Mouse (Mus musculus): ENCODE results near the gene Fgfr2.
A peak's percentile ranks its signal among the peaks of the same experiment; 100 is the strongest.

The Fgfr2 gene

DNA sequence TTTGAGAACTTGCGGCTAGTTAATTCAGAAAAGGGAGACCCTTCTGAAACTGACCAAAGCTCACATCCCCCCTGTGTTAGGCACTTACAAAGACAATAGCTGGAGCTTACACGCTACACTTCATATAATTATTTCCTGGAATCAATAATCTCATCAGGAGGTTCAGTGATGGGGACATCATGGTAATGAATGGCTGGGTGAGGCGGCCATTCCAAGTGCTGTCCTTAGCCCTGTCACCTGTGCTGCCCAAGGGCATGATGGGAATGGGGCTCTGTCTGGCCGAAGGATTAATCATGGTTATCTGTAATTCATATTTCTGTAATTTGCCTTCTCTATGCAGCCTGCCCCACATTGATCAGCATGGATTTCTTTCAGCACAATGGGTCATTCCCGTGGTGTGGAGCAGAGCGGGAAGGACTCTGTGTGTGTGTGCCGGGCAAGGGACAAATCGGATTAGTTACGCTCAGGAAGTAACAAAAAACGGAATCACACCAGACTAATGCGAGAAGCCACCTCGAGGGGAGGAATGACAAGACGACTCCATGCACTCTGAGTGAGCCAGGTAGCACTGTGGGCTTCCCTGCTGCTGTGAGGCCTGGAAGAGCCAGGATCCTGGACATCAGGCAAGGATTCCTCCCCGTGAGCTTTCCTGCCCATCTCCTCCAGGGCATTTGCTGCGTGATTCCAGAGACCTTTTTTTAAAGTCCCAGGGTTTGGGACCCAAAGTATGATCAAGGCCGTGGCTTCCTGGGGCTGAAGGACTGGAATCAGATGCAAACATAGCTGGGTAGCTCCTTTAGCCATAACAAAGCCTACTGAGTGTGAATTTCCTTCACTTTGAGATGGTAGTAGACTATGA, 1375.8 kb downstream of the Fgfr2 start:
- no peak for DNase-seq

DNA sequence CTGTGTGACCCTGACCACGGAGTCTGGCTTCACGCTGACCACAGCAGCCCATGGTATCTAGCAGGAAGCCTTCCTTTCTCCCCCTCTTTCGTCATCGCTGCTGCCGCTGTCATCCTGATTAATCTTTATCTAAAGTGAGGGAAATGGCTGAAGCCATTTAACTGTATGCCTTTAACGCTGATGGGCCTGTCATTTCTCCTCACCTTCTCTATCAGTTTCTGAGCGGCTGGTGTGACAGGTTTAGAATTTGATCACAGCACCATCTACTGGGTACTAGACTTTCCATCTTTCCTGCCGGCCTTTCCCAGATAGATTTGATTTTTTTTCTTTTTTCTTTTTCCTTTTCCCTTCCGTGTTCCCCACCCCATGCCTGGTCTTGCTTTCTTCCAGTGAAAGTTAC, 1376.4 kb downstream of the Fgfr2 start:
- DNase-seq, result no peak

DNA sequence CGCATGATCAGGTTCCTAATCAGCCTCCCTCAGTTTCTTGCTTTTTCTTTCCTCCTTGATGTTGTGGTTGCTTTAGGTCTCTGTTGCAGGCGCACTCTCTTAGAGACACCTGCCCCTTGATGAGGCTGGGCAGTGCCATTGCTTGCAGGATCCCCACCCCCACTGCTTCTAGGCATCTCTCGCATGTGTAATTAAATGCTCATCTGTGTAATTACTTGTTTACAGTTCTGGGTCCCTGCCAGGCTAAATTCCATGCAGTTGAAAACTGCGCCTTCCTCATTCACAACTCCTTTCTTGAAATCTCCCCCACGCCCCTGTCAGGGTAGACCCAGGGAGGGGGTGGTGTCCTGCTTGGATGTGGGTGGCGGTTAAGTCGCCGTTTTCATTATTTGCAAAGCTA, 1380.0 kb downstream of the Fgfr2 start:
- DNase-seq, result no peak

DNA sequence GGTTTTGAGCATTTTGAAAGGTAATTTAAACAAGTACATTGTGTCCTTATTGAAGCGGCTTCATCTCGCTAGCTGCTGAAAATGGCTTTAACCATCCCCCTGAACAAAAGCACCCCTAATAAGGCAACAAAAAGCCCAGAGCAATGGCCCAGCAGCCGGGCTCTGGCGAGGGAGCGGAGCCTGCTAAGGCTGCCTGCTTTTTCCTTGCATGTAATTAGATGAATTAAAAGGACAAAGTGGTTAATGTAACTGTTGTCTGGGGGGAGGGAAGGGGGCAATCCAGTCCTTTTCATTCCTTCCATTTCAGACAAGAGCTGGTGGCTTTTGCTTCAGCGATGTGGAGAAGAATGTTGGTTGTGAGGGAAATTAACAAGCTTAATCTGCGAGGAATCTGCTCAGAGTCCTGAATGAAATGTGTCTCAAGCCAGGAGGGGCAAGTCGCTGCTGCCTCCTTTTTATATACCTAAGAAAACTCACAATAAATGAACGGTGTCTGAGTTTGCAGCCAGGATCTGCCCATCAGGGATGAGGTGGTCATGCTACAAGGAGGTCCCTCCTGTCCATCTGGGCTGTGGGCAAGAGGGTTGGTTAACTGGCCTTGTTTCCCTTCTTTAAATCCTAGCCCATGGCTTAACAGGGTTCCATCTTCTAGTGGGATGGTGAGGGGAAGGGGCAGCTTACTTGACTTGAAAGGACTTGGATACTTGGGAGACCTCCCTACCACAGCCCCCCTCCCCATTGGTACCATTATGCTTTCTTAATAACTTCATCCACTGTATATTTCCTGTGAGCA, 1400.2 kb downstream of the Fgfr2 start:
- no peak for DNase-seq

DNA sequence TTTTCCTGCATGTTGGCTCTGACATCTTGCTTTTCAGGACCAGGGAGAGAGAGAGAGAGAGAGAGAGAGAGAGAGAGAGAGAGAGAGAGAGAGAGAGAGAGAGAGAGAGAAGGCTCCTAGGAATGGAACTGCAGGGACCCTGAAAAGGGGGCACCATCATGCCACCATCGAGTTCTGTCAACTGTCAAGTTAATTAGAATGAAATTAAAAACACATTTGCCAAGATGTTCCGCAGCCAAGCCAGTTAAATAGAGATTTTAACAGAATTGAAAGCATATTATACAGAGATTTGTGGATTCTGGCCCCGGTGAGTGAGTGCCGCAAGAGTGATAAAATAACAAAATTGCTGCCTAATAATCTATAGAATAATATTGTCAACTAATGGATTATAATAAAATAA, 1400.8 kb downstream of the Fgfr2 start:
- DNase-seq, result no peak

DNA sequence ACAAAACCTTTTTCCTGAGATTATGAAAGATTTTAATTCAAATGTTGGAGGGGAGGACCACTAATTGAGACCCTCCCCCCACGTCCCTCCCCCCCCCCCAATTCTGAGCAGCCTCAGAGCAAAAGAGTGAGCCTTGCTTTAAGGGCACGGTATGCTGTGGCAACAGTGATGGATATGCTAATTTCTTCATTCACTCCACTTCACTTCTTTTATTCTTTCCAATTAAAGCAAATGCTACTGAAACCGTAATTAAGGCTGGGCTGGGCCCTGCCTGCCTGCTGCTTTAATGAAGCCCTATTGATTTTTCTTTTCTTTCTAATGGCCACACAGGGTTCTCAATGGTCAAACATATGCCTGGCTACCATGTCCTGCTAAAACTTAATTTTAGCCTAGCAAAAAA, 1404.9 kb downstream of the Fgfr2 start:
- DNase-seq, result no peak

DNA sequence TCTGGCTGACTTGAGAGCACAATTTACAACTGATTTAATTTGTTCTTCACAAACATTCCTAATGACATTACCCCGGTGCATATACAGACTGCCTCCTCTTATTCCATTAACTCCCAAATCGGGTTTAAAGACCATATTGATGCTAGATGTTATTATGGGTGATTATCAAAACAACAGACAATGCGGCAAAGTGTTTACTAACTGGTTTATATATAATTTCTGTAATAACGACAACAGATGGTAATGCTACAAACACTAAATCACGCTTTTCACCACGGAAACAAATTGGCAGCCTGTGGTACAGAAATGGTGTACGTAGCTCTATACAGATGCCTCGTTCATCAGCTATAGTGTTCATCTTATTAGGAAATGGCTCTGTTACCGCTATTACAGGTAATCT, 1410.1 kb downstream of the Fgfr2 start:
- no peak for DNase-seq

DNA sequence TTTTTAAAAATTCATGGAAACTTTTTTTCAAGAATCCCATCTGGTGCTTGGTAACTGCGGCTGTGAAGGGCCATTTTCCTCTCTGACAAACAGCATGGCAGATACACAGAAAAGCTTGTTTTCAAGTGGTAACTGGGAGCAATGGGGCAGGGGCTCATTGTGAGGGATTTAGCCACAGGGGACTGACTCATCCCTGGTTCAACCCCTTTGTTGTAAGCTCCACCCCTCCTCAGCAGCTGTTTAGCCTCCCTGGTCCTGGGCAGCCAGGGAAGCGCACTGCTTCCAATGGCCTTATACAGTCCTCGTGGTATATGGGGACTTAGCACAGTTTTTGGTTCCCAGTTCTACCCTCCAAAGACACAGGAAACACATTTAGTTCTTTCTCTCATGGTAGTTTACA, 1426.3 kb downstream of the Fgfr2 start:
- no peak for DNase-seq

DNA sequence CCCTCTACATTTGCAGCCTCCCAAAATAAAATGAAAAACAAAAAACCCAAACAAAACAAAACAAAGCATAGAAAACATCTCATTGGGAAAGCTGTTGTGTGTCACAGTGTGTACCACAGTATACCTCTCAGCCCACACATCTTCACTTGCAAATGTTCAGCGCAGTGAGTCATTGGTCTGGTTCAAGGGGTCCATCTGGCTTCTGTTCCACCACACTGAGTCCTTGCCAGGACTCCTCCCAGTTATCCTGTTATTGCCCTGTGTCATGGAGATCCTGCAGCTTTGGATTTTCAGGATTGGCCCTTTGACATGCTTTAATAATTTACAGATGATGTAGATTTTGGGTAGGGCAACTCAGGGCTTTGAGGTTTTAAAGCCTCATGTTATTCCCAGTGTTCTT, 1435.8 kb downstream of the Fgfr2 start:
- DNase-seq, result peak; percentile 48

DNA sequence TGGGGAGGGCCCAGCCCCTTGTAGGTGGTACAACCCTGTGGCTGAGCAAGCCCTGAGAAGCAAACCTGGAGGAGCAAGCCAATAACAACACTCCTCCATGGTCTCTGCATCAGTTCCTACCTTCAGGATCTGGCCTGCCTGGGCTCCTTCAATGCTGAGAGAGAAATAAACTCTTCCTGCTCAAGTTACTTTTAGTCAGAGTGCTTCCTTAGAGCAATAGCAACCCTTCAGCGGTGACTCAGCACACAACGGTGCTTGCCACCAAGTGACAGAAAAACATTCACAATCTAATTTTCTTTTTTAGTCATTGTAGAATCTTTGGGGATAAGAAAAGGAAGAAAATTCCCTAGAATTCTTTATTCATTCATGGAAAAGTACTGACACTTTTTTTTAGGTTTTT, 1446.0 kb downstream of the Fgfr2 start:
- no peak for DNase-seq

DNA sequence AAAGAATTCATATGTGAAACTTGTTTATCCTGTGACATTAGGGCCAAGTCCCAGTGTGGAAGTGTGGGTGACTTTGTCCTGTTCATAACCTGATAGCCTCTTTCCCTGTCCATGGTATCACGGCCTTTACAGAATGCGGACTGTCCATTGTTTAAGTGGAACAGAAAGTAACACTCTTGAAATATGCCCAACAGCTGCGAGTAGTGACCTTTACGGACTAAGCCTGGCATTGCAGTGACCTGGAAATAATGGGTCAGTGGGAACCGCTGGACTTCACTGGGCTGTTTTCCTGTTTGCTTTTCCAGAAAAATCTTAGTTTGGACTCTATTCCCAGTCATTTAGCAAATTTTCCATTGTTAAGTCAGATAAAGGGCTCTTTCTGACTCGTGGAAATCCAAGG, 1452.6 kb downstream of the Fgfr2 start:
- DNase-seq, result no peak

DNA sequence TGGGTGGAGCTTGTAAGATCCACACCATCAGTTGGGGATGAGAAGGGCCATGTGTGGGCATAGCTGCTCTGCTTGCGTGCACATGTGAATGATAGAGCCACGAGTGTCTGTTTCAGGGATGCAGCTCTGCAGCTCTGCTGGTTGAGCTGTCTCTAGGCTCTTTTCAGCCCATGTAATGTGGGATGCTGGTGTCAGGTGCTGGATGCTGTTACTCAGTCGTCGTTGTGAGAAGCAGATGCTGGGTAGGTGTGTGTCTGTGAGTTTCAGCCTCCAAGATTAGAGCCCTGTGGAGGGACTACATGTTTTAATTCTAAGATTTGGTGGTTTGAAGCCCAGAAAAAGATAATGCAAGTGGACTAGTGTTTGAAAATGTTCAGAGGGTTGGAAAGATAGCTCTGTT, 1453.8 kb downstream of the Fgfr2 start:
- DNase-seq, result no peak

DNA sequence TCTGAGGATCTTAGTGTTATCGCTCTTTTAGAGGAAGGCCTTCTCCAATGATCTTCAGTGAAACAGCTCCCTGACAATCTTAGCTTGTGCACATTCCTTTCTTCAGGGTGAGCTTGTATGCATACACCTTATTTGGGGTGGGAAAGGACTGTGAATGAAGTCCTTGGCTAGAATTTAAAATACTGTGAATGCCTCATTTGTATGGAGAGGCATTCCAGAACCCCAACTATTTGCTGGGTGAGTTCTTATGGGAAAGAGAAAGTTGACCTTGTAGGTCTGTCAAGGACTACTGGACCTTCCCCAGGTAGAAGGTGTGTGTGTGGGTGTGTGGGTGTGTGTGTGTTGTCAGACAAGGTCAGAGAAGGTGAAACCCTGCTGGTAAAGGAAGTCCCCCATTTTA, 1462.4 kb downstream of the Fgfr2 start:
- no peak for DNase-seq

DNA sequence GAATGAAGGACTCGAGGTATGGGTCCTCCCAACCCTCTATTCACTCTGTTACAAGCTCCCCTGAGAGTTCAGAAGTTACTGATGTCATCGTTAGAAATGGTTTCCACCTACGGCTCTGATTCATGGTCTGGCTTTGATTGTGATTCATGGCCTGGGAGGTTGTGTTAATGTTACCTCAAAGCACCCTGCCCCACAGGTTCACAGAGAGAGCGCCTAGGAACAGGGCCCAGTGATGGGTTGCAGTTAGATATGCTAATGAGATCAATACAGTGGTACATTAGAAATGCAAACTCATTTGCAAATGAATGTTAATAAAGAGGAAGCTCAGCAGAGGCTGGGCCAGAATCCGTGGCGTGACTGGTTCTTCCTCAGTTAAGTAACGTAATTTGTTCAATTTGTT, 1467.1 kb downstream of the Fgfr2 start:
- DNase-seq, result no peak

DNA sequence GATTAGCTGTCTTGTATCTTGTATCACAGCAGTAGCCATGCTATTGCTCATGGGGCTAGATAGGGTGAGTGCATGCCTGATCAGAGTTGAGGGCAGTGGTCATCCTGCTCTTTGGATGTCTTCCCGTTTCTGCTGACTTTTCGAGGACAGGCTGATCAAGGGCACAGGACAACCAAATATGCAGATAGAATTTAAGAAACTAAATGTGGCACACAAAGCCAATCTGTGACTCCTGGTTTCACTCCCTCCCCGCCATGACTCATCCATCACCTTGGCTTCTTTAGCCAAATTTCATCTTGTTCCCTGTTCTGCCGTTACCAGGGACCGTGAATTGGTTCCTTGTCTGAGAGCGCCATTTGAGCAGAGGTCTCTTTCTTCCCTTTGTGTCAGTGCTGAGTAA, 1469.7 kb downstream of the Fgfr2 start:
- DNase-seq, result no peak

DNA sequence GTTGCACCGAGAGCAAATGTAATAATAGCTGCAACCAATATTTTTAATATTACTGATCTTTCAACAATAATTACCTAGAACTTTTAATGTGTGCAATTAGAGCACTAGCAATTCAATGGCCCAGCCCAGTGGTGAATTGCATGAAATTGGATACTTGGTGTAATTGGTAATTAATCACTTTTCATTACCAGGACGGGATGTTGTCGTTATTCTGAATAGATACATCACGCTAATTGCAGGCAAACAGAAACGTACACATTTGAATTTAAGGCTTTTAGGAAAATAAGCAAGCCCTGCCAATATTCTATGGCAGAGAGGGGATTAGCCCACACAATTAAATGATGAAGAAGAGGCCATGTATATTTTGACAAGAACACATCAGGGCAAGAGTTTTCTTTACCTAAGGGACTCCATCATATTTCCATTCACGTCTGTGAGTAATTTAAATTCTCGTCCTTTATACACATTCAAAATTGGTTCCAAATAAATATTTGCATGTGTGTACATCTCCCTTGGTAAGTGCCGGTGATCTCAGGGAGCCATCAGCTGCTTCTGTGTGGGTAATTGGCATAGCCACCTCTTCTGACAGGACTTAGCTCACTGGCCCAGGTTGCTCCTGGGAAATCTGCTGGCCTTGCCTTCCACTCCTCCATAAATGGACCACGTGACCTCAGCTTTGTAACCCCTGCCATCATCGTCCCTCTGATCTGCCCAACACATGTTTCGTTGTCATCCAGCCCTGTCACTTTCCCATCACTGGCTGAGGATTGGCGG, 1471.0 kb downstream of the Fgfr2 start:
- no peak for DNase-seq

DNA sequence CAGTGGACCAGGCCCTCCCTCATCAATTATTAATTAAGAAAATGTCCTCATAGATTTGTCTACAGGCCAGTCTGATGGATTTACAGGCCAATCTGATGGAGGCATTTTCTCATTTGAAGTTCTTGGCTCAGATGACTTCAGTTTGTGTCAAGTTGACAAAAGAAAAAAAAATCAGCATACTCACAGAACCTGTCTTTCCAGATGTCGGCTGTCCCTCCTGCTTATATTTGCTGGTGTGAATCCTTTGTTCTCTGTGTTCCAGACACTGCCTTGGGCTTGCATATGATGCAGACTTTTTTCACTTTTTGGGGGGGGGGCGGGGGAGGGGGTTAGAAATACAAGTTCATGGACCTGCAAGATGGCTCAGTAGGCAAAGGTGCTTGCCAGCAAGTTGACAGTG, 1472.9 kb downstream of the Fgfr2 start:
- DNase-seq, result no peak

DNA sequence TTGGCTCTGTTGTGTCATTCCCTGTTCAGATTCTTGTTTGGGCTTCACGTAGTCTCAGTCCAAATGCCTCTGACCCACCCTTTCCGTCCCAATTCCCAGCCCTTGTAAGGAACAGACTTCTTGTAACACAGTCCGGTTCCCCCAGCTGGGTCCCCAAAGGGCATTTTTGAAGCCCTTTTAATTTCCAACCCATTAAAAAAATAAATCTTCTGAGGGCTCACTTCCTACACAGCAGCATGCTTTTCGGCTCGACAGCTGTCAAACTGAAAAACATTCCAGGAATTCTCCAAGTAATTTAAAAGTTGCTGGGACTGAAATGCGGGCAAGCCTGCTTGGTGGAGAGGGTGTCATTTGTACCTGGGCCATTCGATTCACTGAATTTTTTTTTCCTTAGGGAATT, 1474.9 kb downstream of the Fgfr2 start:
- DNase-seq, result no peak

DNA sequence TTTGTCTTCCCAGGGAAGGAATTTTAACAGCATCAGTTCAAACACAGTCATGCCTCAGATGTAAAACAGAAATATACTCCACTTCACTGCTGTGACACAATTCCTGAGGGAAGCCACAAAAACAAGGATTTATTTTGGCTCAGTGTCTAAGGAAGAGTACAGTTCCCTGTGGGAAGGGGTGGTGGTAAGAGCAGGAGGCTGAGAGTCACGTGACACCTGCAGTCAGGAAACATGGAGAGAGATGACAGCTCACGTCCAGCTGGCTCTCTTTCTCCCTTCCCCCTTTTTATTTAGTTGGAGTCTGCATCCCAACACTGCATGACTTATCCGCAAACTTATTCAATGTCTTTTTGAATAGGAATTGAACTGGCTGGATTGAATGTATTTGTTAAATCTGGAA, 1475.6 kb downstream of the Fgfr2 start:
- no peak for DNase-seq

DNA sequence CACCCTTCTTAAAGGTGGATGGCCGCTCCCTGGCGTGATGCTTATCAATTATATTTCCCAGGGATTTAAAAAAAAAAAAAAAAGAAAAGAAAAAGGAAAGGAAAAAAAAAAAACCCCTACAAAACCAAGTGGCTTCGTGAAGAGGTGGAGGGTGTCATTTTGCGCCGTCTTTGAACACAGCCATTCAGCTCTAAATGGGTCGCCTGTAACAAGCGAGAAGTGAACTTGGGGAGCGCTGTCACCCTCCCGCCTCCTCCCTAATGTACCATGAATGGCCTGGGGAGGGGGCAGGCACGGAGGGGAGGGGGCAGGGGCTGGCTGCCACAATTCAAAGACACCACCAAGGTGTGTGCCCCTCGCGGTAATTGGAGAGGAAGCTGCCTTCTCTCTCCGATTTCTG, 1478.6 kb downstream of the Fgfr2 start:
- DNase-seq, result no peak

DNA sequence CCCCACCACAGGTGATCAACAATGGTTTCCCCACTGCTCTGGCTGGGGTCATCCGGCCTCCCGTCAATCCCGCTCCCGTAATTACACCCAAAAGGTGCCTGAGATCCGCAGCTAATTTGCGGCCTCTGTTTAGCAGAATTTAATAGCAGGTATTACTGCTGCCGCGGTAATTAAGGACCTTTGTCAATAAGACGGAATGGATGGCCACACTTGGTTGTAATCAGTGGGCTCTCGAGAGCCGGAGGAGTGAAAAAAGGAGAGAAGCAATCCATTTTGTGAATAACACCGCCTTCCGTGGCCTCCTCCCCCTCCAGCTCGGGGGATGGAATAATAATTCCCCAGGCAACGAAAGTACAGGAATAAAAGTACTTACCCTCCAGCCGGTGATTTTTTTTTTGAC, 1479.1 kb downstream of the Fgfr2 start:
- no peak for DNase-seq

DNA sequence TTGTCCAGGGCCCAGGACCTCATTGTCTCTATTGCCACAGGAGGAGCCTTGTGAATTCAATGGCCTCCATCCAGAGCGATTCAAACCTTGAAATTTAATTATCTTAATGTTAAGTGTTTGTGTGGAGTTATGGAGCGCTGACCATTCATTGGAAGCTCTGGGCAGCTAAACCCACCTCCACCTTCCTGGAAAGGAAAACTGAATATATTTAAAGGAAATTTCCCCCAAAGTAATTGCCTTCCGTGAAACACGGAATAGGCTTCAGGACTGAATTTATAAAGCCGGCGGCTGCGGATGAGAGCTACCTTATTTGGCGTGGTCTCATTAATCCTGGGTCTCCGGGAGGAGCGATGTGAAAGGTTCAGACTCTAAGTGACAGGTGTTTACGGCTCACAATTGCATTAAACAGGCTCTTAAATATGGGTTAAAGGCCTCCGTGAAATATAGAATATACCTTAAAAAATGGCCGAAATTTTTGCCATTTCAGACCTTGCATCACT, 1479.8 kb downstream of the Fgfr2 start:
- no peak for DNase-seq

DNA sequence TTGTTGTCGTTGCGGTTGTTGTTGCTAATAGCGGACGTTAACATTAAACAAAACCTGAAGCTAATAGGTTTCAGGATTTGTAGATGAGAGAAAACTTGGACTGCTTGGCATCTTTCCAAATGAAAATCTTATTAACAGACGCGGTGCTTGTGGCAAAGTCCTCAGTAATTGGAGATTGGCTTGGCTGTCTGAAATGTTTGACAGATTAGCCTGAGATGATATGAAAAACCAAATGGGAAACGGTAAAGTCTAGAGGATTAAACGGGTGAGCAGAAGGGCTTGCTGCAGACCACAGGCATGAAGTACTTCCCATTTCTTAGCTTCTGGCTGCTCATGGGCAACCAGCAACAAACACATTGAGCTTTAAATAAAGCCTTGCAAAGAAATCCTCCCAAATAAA, 1493.6 kb downstream of the Fgfr2 start:
- DNase-seq, result no peak

Data from lung, postnatal 10 days (tissue).